Mouse (Mus musculus) kidney, adult 18-20 months (tissue): ENCODE results near the gene Naa15.

Source experiments
- DNase-seq: peaks from one replicate; pipeline ENCODE4 v3.0.0; 2021

The Naa15 gene

GRCm38 (mm10) chr3:51521262-51521661, 106.3 kb downstream of the Naa15 start:
- no peak for DNase-seq

GRCm38 (mm10) chr3:51525186-51525785, 110.3 kb downstream of the Naa15 start:
- DNase-seq = no peak
